ENCODE assay signal across 22 mouse cellular contexts in the genomic region with DNA sequence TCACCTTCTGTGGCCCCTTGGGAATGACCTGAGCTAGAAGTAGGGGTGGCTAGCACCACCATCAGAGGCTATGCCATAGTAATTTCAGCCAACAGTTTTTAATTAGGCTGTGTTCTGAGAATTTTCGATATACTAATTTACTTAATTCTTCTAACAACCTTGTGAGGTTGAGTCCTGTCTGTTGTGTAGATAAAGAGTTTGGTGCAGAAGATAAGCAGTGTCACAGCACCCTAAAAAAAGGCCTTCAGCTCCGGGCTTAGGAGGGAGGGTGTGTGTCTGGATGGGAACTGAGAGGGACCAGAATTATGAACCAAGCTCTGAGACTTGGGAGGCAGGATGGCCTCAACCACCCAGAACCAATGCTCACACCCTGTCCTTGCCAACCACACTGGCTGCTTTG. TPM values are rescaled to one million over a fixed set of nuclear protein-coding genes. Genes with fewer than 3 reads are reported as not detected.
DNase-seq lines count a peak whose midpoint lies in the region; ATAC-seq and TF ChIP-seq lines count a peak whose summit lies in the region.
"Had no signal": no experiment of that assay in that cellular context is flagged by ENCODE, and none has a peak within 500 bp of the region (broad histone marks: within the 10 kb centered on the region; RNA-seq: fewer than 3 reads in every experiment).

No protein-coding gene starts in this region.

- ATAC-seq in heart, embryonic 13.5 days (ENCODE audit: extremely low read depth, insufficient number of reproducible peaks, low FRiP score, low TSS enrichment) = no peak
- ATAC-seq in liver, embryonic 12.5 days = no peak
- ATAC-seq in liver, embryonic 11.5 days (replicated peaks; ENCODE audit: low FRiP score) = no peak
- ATAC-seq in liver, embryonic 15.5 days (ENCODE audit: insufficient read depth) = no peak
- ATAC-seq: CD4-positive, CD25-positive, alpha-beta regulatory T cell, adult 4 months; forebrain, postnatal 0 days; hindbrain, embryonic 16.5 days; intestine, embryonic 15.5 days had no signal

- no peak for TF ChIP-seq CTCF in layer of hippocampus, adult 2 months (conservative IDR thresholded peaks at IDR 0.05)

- H3K4me1 ChIP-seq in heart, embryonic 13.5 days = peaks cover 90% of the 10 kb centered on the region
- H3K4me1 ChIP-seq in liver, embryonic 12.5 days = peaks cover 73% of the 10 kb centered on the region
- peaks cover 35% of the 10 kb centered on the region for H3K4me1 ChIP-seq in liver, embryonic 11.5 days (replicated peaks; ENCODE audit: control insufficient read depth, insufficient read depth, low read length)
- peaks cover 79% of the 10 kb centered on the region for H3K4me1 ChIP-seq in liver, embryonic 15.5 days (replicated peaks)

- DNase-seq in heart, postnatal 36 days = no peak
- no peak for DNase-seq in liver, embryonic 11.5 days (ENCODE audit: low spot score)
- DNase-seq in layer of hippocampus, adult 2 months (ENCODE audit: low spot score in 2 of 2) = no peak
- DNase-seq in thymus, adult 18-20 months = no peak
- DNase-seq: adrenal gland, adult 8-10 months; cerebellum, adult 9-10 months; forebrain, postnatal 0 days; lung, adult 18-20 months; lung, postnatal 10 days; thymus, adult 2 months had no signal

- H3K27me3 ChIP-seq in heart, embryonic 13.5 days (replicated peaks) = no peaks in the 10 kb centered on the region
- H3K27me3 ChIP-seq in liver, embryonic 12.5 days (replicated peaks) = peaks cover 21% of the 10 kb centered on the region
- no peaks in the 10 kb centered on the region; the same call in 1 of the 2 replicates for H3K27me3 ChIP-seq in liver, embryonic 11.5 days (replicated peaks; ENCODE audit: control insufficient read depth, insufficient read depth, low read length)
- H3K27me3 ChIP-seq in liver, embryonic 15.5 days = peaks cover 19% of the 10 kb centered on the region
- H3K27me3 ChIP-seq: embryonic facial prominence, embryonic 15.5 days; intestine, embryonic 15.5 days had no signal

- 43% methylated on average over 2 of the region's 2 CpGs for WGBS in heart, embryonic 13.5 days
- 37% methylated on average over 2 of the region's 2 CpGs for WGBS in liver, embryonic 12.5 days (ENCODE audit: insufficient replicate concordance)
- 50% methylated on average over 2 of the region's 2 CpGs for WGBS in liver, embryonic 11.5 days
- 22% methylated on average over 2 of the region's 2 CpGs for WGBS in liver, embryonic 15.5 days (ENCODE audit: insufficient replicate concordance)

- H3K27ac ChIP-seq in heart, embryonic 13.5 days (replicated peaks) = peak overlapping the region; percentile 71
- 0 out of 2 replicates have a peak overlapping the region, but pooled peaks have one; percentile 9 for H3K27ac ChIP-seq in liver, embryonic 12.5 days
- no peak overlapping the region for H3K27ac ChIP-seq in liver, embryonic 11.5 days (ENCODE audit: low read depth, low read length)
- peak overlapping the region; percentile 38; the same call in 1 of the 2 replicates for H3K27ac ChIP-seq in liver, embryonic 15.5 days (replicated peaks)
- H3K27ac ChIP-seq in layer of hippocampus, adult 2 months = no peak overlapping the region
- H3K27ac ChIP-seq: embryonic facial prominence, embryonic 15.5 days; hindbrain, embryonic 10.5 days; intestine, embryonic 15.5 days; limb, embryonic 12.5 days; midbrain, embryonic 12.5 days had no signal

- H3K9ac ChIP-seq in heart, embryonic 13.5 days = peak overlapping the region; percentile 4; the same call in 1 of the 2 replicates
- no peak overlapping the region for H3K9ac ChIP-seq in liver, embryonic 12.5 days
- no peak overlapping the region for H3K9ac ChIP-seq in liver, embryonic 11.5 days (ENCODE audit: low read depth, low read length)
- H3K9ac ChIP-seq in liver, embryonic 15.5 days = no peak overlapping the region
- H3K9ac ChIP-seq: embryonic facial prominence, embryonic 15.5 days; forebrain, postnatal 0 days; intestine, embryonic 15.5 days; limb, embryonic 12.5 days; midbrain, embryonic 12.5 days had no signal

- no peaks in the 10 kb centered on the region for H3K9me3 ChIP-seq in heart, embryonic 13.5 days
- no peaks in the 10 kb centered on the region for H3K9me3 ChIP-seq in liver, embryonic 12.5 days (replicated peaks)
- no peaks in the 10 kb centered on the region for H3K9me3 ChIP-seq in liver, embryonic 11.5 days (ENCODE audit: control insufficient read depth, low read length)
- no peaks in the 10 kb centered on the region for H3K9me3 ChIP-seq in liver, embryonic 15.5 days (replicated peaks)
- H3K9me3 ChIP-seq: embryonic facial prominence, embryonic 15.5 days; hindbrain, embryonic 10.5 days; intestine, embryonic 15.5 days; limb, embryonic 12.5 days; midbrain, embryonic 12.5 days had no signal

- 0 out of 2 replicates have a peak overlapping the region, but pooled peaks have one; percentile 10 for H3K4me2 ChIP-seq in heart, embryonic 13.5 days
- no peak overlapping the region for H3K4me2 ChIP-seq in liver, embryonic 12.5 days
- no peak overlapping the region for H3K4me2 ChIP-seq in liver, embryonic 11.5 days
- no peak overlapping the region for H3K4me2 ChIP-seq in liver, embryonic 15.5 days
- H3K4me2 ChIP-seq: embryonic facial prominence, embryonic 15.5 days; heart, embryonic 11.5 days; intestine, embryonic 15.5 days; limb, embryonic 12.5 days; midbrain, embryonic 12.5 days had no signal

- intact Hi-C loops in heart, postnatal 36 days (cut with DNase I) = no loop called here

- no peak overlapping the region for H3K4me3 ChIP-seq in heart, embryonic 13.5 days
- H3K4me3 ChIP-seq in liver, embryonic 12.5 days = no peak overlapping the region
- no peak overlapping the region for H3K4me3 ChIP-seq in liver, embryonic 11.5 days (ENCODE audit: low read depth, low read length)
- H3K4me3 ChIP-seq in liver, embryonic 15.5 days (replicated peaks) = no peak overlapping the region
- no peak overlapping the region for H3K4me3 ChIP-seq in layer of hippocampus, adult 2 months
- H3K4me3 ChIP-seq: embryonic facial prominence, embryonic 15.5 days; hindbrain, embryonic 10.5 days; intestine, embryonic 15.5 days; limb, embryonic 12.5 days; midbrain, embryonic 12.5 days had no signal

- H3K36me3 ChIP-seq in heart, embryonic 13.5 days = peaks cover 17% of the 10 kb centered on the region
- H3K36me3 ChIP-seq in liver, embryonic 12.5 days = no peaks in the 10 kb centered on the region
- H3K36me3 ChIP-seq in liver, embryonic 11.5 days (ENCODE audit: control insufficient read depth, insufficient read depth, low read length) = no peaks in the 10 kb centered on the region
- H3K36me3 ChIP-seq in liver, embryonic 15.5 days (replicated peaks) = no peaks in the 10 kb centered on the region
- H3K36me3 ChIP-seq: embryonic facial prominence, embryonic 15.5 days; hindbrain, embryonic 10.5 days; intestine, embryonic 15.5 days; limb, embryonic 12.5 days; midbrain, embryonic 12.5 days had no signal

RNA-seq across cellular contexts. Expression of gene Fads3, which starts 4.3 kb away (rescaled TPM):
- 39.4 and 41.9 TPM in 2 replicates for polyA plus RNA-seq in heart, embryonic 13.5 days (2015; fragmentation: Nextera tagmentation; extraction: Ambion mirVana)
- total RNA-seq in heart, postnatal 36 days (2021) = 10 to 100 TPM; 37.8 to 39.8 TPM
- polyA plus RNA-seq in liver, embryonic 12.5 days (2016; fragmentation: Nextera tagmentation; extraction: Ambion mirVana) = 6.9 and 10.0 TPM in 2 replicates
- 7.2 and 7.3 TPM in 2 replicates for polyA plus RNA-seq in liver, embryonic 11.5 days (2014; fragmentation: Nextera tagmentation; extraction: Ambion mirVana)
- 7.6 and 8.9 TPM in 2 replicates for polyA plus RNA-seq in liver, embryonic 15.5 days (2015; fragmentation: Nextera tagmentation; extraction: Ambion mirVana)
- total RNA-seq in layer of hippocampus, adult 2 months (2021) = 10 to 100 TPM; 25.0 to 25.6 TPM
- total RNA-seq: neutrophil, adult 5-6 weeks had no signal
- polyA plus RNA-seq: CD4-positive, CD25-positive, alpha-beta regulatory T cell, adult 4 months had no signal

RNA-seq across cellular contexts. Expression of gene Rab3il1, which starts 44.2 kb away (rescaled TPM):
- 32.5 and 36.7 TPM in 2 replicates for polyA plus RNA-seq in heart, embryonic 13.5 days (2015; fragmentation: Nextera tagmentation; extraction: Ambion mirVana)
- total RNA-seq in heart, postnatal 36 days (2021) = 1 to 10 TPM; 7.9 to 8.7 TPM
- polyA plus RNA-seq in liver, embryonic 12.5 days (2016; fragmentation: Nextera tagmentation; extraction: Ambion mirVana) = 189 and 191 TPM in 2 replicates
- polyA plus RNA-seq in liver, embryonic 11.5 days (2014; fragmentation: Nextera tagmentation; extraction: Ambion mirVana) = 133 and 137 TPM in 2 replicates
- polyA plus RNA-seq in liver, embryonic 15.5 days (2015; fragmentation: Nextera tagmentation; extraction: Ambion mirVana) = 245 and 277 TPM in 2 replicates
- total RNA-seq in layer of hippocampus, adult 2 months (2021) = 10 to 100 TPM in 1 of 2 experiments, 1 to 10 TPM in 1; 9.7 to 10.4 TPM
- total RNA-seq: neutrophil, adult 5-6 weeks had no signal
- polyA plus RNA-seq: CD4-positive, CD25-positive, alpha-beta regulatory T cell, adult 4 months had no signal

RNA-seq across cellular contexts. Expression of gene Best1, which starts 44.3 kb away (rescaled TPM):
- 0.23 and 0.27 TPM in 2 replicates for polyA plus RNA-seq in heart, embryonic 13.5 days (2015; fragmentation: Nextera tagmentation; extraction: Ambion mirVana)
- under 1 TPM; 0.11 to 0.14 TPM for total RNA-seq in heart, postnatal 36 days (2021)
- polyA plus RNA-seq in liver, embryonic 12.5 days (2016; fragmentation: Nextera tagmentation; extraction: Ambion mirVana) = 0.17 and 0.32 TPM in 2 replicates
- 0.31 and 0.59 TPM in 2 replicates for polyA plus RNA-seq in liver, embryonic 11.5 days (2014; fragmentation: Nextera tagmentation; extraction: Ambion mirVana)
- 0.09 and 0.12 TPM in 2 replicates for polyA plus RNA-seq in liver, embryonic 15.5 days (2015; fragmentation: Nextera tagmentation; extraction: Ambion mirVana)
- total RNA-seq in layer of hippocampus, adult 2 months (2021) = 1 to 10 TPM; 1.2 to 1.5 TPM

RNA-seq across cellular contexts. Expression of gene Fads2, which starts 55.8 kb away (rescaled TPM):
- 47.1 and 50.3 TPM in 2 replicates for polyA plus RNA-seq in heart, embryonic 13.5 days (2015; fragmentation: Nextera tagmentation; extraction: Ambion mirVana)
- 1 to 10 TPM; 4.8 to 6.8 TPM for total RNA-seq in heart, postnatal 36 days (2021)
- 88.4 and 89.9 TPM in 2 replicates for polyA plus RNA-seq in liver, embryonic 12.5 days (2016; fragmentation: Nextera tagmentation; extraction: Ambion mirVana)
- polyA plus RNA-seq in liver, embryonic 11.5 days (2014; fragmentation: Nextera tagmentation; extraction: Ambion mirVana) = 48.8 and 54.3 TPM in 2 replicates
- polyA plus RNA-seq in liver, embryonic 15.5 days (2015; fragmentation: Nextera tagmentation; extraction: Ambion mirVana) = 89.7 and 102 TPM in 2 replicates
- total RNA-seq in layer of hippocampus, adult 2 months (2021) = 100 to 1,000 TPM; 147 to 152 TPM

Comparison
In these comparisons a context has a peak if more than half of its experiments do, and no peak if none do; other contexts are left out.
1. H3K27ac ChIP-seq: peak in heart, embryonic 13.5 days (single experiment), liver, embryonic 12.5 days (single experiment) and liver, embryonic 15.5 days (single experiment); none in liver, embryonic 11.5 days (single experiment) and layer of hippocampus, adult 2 months (single experiment).